Mouse (Mus musculus) c-Kit-positive CD71-negative TER-119-negative erythroid progenitor cells, embryonic 14.5 days (primary cell): ENCODE results near the gene Tmem258.

Source experiments
- DNase-seq: peaks from one replicate; pipeline ENCODE4 v3.0.0-alpha.2; 2013; ENCODE audit warnings: low read depth

The Tmem258 gene

GRCm38 (mm10) chr19:10185876-10186275 lies 17.9 kb upstream of the Tmem258 start:
- no peak for DNase-seq

DNA sequence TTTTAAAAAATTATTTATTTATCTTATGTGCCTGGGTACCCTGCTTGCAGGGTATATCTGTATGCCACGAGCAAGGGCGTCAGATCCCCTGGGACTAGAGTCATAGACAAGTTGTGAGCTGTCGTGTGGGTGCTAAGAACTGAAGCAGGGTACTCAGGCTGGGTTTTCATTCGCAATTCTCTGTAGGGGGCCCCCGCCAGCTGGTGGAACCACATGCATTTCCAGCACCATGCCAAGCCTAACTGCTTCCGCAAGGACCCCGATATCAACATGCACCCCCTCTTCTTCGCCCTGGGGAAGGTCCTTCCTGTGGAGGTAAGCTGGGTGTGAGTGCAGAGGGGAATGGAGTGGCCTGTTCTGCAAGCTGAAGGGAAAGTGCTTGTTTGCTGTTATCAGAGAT lies 17.2 kb upstream of the Tmem258 start:
- DNase-seq = no peak

- DNase-seq = no peak
Observed at GRCm38 (mm10) chr19:10188281-10188811, 15.5 kb upstream of the Tmem258 start.

- DNase-seq = no peak
Observed at GRCm38 (mm10) chr19:10189022-10189421, 14.8 kb upstream of the Tmem258 start.

DNA sequence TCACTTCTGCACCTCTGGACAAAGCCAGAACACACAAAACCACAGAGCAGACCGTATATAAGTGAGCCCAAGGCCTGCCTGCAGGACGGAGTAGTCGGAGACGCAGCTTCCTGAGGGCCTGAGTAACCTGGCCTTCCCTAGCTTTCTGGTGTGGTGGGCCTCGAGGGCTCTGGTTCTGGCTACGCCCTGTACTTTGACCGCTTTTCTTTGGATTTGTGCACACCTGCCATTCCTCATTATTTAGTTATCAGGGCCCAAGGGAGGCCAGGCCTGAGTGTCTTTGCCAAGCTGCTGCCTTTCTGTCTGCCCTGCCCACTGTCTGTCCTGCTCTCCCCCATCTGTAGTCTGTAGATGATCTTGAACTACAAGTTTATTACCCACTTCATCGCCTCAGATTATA lies 13.9 kb upstream of the Tmem258 start:
- no peak for DNase-seq

DNA sequence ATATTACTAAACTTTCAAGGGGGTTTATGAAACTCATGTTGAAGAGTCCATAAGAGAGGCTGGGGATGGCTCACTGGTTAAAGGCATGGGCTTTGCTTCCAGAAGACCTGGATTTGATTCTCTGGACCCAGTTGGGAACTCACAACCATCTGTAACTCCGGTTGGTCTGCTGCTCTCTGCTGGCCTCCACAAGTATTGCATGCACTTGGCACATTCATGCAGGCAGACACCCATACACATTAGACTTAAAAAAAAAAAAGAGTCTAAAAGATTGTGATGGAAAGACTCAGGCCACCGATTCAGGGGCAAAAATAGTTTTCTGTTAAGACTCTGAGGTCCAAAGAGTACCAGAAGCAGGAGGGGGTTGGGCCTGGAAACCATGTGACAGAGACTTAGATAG lies 13.0 kb upstream of the Tmem258 start:
- no peak for DNase-seq

DNA sequence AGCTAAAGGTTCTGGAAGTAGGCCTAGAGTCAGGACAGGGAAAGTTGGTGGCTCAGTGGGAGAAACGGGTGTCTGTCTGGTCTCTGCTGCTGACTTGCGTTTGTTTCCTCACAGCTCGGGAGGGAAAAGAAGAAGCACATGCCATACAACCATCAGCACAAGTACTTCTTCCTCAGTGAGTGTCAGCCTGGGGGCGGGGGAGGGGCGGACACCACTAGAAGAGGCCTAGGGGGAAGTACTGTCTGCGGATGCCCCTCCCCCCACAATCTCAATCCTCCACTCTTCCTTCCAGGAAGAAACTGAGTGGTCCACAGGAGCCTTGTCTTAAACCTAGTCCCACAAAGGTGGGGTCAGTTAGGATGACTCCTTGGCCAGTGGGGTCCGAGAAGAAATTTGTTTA lies 12.5 kb upstream of the Tmem258 start:
- no peak for DNase-seq

- no peak for DNase-seq
Observed at GRCm38 (mm10) chr19:10194337-10194736, 9.5 kb upstream of the Tmem258 start.

GRCm38 (mm10) chr19:10195252-10195651 lies 8.6 kb upstream of the Tmem258 start:
- no peak for DNase-seq

DNA sequence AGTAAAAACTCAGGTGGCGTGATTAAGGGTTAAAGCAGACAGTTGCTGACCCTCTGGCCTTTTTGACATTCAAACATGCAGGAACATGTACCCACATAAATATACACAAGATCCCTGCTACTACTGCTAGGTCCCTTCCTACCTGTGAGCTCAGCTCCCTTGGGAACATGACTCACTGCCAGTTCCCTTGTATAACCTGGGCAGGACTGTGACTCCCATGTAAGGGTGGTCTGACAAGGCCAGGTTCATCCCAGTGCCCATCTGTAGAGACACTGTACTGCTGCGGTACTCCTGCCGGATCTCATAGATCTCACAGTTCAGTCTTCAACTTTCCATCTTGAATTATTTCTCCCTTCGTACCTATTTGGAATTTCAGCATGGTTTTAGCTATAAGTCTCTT lies 6.7 kb upstream of the Tmem258 start:
- DNase-seq = no peak

DNA sequence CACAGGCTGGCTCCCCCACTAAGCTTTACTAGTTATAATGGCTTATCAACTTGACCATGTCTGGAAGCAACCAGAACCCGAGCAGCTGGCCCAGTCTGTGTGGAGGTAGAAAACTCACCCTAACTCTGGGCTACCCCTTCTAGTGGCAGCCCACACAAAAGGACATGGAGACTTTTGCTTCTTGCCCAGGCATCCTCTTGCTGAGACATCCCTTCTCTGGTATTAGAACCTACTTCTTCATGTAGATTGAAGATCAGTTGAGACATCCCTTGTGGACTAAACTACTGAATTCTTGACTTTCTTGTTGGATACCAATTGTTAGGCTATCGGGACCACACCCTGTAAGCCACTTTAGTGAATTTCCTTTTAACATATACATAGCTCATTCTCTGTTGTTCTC lies 5.5 kb upstream of the Tmem258 start:
- no peak for DNase-seq

- DNase-seq = peak; percentile 76
Observed at GRCm38 (mm10) chr19:10198723-10199122, 5.1 kb upstream of the Tmem258 start.

DNA sequence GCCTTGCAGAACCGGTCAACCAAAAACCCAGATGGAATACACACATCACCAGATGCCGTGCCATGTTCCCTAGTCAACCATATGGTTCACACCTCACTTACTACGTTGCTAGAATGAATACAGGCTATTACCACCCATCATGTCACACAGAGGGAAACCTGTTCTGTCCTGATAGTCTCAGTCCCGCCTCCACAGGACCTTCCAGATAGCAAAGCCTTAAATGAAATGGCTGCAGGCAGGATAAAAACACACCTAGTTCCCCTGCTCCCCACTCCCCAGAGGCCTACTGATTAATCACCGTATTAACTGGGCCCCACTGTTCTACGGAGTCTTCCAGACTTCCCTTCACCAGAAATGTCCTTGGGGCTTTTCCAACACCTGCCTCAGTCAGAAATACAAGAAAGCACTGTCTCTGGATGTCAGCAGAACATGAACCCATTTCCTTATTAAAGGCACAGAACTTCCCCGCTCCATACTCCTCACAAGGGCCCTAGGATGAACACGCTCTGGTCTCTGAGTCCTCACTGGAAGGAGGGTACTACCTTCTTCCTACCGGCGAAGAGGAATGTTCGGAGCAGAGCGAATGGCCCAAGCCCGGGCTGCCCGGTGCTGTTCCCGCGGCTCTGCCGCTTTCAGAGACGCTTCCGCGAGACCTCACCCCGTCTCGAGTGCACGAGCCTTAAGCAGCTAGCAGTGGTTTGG lies 517 bp upstream of the Tmem258 start:
- no peak for DNase-seq

DNA sequence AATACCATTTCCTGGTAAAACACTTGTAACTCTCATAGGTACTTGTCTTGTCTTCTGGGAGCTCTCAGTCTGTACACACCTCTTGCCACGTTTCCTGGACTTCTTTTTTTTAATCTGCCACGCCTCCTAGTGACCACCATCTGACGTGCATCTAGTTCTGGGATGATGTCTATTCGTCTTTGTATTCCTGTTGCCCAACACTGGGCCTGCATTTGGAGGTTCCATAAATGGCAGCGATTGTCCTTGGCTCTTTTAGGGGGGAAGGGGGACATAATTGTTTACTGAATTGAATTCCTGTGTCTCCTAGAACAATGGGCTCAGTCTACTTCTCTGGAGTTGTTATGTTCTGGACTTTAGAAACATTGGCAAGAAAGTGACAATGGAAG lies 795 bp downstream of the Tmem258 start:
- peak; percentile 63 for DNase-seq

GRCm38 (mm10) chr19:10205051-10205450 lies 1.2 kb downstream of the Tmem258 start:
- DNase-seq = no peak

GRCm38 (mm10) chr19:10208851-10209250 lies 5.0 kb downstream of the Tmem258 start:
- DNase-seq = no peak

DNA sequence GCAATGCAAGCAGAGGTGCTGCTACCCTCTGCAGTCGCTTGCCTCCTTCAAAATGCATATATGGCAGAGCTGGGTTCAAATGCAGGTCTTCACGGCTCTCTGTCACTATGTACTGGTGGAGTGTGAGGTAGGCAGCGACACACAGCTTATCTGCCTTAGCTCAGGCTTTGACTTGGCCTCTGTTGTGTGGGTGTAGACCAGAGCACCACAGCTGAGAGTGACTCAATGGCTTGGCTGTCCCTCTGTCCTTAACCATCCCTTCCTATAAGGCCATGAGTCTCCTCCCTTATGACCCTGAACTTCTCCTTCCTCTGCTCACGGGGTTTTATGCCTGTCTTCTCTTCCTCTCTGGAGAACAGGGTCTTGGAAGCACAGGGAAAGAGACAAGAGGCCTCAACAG lies 7.1 kb downstream of the Tmem258 start:
- no peak for DNase-seq

- no peak for DNase-seq
Observed at GRCm38 (mm10) chr19:10213796-10214471, 10.1 kb downstream of the Tmem258 start.

DNA sequence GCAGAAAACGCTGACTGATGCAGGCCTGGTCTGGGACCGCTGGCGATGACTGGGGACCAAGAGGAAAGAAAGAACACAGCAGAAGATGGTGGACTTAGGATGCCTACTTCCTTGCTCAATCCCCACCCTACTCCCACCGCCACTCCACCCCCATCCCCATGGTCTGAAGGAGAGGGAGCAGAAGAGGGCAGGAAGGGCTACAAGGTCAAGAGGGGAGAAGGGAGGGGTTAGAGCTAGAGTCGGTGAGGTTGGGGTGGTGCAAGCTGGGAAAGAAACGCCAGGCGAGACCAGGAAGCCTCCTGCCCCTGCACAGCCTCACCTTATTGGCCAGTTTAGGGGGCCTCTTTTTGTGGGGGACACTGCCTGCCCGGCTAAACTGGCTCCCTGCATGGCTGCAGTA lies 12.3 kb downstream of the Tmem258 start:
- no peak for DNase-seq

DNA sequence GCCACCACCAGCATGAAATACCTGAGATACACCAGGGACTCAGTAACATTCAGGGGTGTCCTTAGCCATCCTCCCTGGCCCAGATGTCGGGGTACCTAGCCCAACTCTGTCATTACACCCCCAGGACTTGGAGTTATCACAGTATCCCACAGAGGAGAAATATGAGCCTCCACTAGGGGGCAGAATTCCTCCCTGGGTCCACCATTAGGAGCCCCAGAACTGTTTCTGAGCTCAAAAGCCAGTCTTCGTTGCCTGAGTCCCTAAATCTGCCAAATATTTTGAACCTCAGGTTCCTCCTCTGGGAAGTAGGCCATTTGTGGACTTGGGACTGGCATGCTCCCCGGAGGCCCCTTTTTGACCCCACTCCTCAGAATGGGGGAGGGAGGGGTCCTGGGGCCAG lies 15.3 kb downstream of the Tmem258 start:
- peak; percentile 65 for DNase-seq

- no peak for DNase-seq
Observed at GRCm38 (mm10) chr19:10219593-10219992, 15.8 kb downstream of the Tmem258 start.

DNA sequence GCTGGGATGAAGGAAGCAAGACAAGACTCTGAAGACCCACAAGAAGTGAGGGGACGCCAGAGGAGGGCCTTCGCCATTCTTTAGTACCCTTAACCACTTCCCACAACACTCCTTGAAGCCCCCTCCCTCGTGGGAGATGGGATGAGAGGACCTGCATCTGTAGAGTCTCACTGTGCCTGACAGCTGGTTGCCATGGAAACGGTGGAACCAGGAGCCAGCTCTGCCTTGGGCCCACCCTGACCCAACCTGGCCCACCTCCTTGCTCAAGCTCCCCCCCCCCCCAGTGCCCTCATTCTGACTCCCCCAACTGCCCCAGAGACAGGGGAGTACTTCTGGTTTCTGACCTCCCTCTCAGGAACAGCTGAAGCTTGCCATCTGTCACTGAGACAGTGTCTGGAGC lies 17.8 kb downstream of the Tmem258 start:
- DNase-seq = no peak

DNA sequence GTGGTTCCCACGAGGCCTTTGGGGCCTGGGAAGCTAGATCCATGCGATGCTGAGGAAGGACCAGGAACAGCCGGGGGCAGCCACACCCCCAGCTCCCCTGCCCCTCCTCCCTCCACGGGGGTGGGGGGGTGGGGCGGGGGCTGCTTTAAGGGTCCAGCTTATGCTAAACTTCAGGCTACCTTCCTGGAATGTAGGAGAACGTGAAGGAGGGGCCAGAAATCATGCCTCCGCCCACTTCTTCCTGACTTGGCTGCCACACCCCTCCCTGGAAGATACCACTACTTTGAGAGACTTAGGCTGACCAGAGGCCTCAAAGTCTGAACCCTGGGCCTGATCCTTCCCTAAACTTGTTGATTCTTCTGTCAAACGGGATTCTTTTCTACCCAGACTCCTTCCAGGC lies 18.8 kb downstream of the Tmem258 start:
- DNase-seq = no peak

DNA sequence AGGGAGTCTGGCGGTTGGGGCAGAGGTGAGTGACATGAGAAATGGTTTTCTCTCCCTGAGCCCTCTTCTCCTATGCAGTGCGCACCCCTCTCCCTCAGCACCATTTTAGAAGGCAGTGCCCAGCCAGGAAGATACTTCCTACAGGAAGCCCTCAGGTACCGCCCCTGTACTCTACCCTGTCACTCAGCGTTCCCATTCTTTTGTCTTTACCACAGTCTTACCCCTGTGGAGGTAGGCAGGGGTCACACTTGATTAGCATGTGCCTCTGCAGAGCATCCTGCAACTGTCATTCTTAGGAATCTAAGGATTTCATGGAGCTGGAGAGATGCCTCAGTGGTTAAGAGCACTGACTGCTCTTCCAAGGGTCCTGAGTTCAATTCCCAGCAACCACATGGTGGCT lies 19.7 kb downstream of the Tmem258 start:
- DNase-seq = no peak
